Mouse (Mus musculus): ENCODE results near the gene Snx33.

DNA sequence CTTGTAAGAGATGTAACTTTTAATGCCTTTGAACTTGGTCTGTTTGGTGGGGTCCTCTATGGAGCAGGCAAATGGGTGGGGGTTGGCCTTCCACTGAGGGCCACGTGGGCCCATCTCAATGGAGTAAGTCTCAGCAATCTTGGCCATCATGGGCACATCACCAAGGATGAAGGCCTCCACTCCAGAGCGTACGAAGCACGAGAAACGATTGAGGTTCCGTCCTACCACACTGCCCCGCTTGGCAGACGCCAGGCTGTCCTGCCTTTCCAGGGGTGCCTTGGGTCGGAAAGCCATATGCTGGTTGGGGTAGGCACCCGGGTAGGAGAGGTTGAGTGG, 2.2 kb downstream of the Snx33 start:
- TF ChIP-seq CTCF (conservative IDR thresholded peaks at IDR 0.05; ENCODE audit: low read length) (no peak), POU5F1 (IDR thresholded peaks at IDR 0.05; ENCODE audit: borderline replicate concordance, low read length) (no peak), NANOG (IDR thresholded peaks at IDR 0.05; ENCODE audit: borderline replicate concordance, low read length) (no peak)
